Mouse (Mus musculus) frontal cortex, postnatal 25 days (tissue): ENCODE data around the gene Kctd17.
A peak's percentile ranks its signal among the peaks of the same experiment; 100 is the strongest.

Experiments
- DNase-seq, 2 experiments: peaks; one replicate each; pipeline ENCODE4 v3.0.0; 2022; ENCODE audit warnings: low spot score in 2 of 2

The Kctd17 gene

DNA sequence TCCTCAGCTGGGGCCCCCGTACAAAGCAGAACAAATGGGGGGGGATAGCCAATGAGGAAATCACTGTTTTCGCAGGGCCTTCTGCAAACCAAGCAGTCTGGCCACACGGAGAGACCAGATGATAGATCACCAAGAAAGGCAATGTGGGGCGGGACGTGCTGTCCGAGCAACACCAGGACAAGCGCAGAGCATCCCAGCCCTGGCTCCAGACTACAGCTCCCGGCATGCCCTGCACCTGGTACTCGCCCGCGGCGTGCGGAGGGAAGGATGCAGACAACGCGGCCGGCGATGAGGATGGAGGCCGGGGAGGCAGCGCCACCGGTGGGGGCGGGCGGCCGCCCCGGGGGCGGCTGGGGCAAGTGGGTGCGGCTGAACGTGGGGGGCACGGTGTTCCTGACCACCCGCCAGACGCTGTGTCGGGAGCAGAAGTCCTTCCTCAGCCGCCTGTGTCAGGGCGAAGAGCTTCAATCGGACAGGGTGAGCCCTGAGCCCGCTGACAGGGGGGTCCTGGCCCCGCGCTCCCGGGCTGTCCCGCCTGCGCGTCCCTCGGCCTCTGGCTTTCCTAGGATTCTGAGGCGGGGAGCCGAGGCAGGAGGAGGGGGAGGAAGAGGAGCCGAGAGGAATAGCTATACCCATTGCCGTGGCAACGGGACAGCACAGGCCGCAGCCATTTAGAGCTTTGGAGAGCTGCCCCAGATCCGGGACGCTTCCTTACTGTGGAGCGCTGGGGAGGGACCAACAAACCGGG lies at the start of gene Kctd17:
Gene Kctd17 (plus strand): TSS at position 174 of the 748 bp plus-strand sequence.
- DNase-seq: peak; percentile 52 to 66

DNA sequence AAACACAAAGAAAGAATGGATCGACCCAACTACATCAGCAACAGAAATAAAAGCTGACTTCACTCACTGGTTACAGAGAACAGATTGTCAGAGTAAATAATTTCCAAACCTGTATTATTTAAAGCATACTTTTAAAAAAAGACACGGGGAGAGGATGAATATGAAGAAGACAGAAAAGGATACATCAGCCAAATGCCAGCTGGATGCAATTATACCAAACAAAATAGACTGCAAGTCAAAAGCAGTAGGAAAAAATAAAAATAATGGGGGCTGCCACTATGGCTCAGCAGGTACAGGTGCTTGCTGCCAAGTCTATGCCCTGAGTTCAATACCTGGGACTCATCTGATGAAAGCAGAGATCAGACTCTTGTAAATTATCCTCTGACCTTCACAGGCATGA lies 48.2 kb upstream of the Kctd17 start:
- DNase-seq: no peak

- no peak for DNase-seq
These were observed 47.6 kb upstream of the Kctd17 start for GRCm38 (mm10) chr15:78380741-78381140.

GRCm38 (mm10) chr15:78382115-78382514 lies 46.2 kb upstream of the Kctd17 start:
- no peak for DNase-seq

- peak in 1 of 2 experiments; percentile 22 for DNase-seq
These were observed 44.7 kb upstream of the Kctd17 start for GRCm38 (mm10) chr15:78383450-78384219.

- no peak for DNase-seq
These were observed 43.9 kb upstream of the Kctd17 start for GRCm38 (mm10) chr15:78384220-78385116.

DNA sequence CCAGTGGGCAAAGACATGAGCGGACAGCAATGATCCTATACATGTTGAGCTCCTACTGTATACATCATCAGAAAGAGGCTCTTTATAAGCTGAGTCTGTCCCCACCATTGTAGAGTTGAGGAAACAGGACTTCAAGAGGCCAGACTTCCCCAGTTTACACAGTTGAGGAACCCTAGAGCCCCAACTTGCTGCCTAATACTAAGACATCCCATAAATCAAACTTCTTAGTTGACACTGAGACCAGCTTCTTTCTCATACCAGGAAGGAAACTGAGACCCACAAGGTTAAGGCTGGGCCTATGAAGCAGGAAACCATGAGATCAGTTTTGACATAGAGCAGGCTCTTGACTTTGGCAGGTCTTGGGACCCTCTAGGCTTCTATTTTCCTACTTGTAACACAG lies 42.8 kb upstream of the Kctd17 start:
- no peak for DNase-seq

DNA sequence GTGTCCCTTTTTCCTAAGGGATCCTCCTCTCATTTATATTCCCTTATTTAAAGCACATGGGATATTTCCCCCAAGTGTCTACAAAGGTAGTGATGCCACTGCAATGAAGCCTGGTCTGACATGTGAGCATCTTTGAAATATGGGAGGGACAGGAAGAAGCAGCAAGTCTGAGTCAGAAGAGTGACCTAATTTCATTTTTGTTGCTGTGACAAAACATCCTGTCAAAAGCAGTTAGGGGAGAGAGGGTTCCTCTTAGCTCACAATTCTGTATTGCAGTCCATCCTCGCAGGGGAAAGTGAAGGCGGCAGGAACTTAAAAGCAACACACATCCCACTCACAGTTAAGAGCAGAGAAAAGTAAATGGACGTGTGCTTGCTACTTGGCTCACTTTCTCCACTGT lies 37.5 kb upstream of the Kctd17 start:
- no peak for DNase-seq

DNA sequence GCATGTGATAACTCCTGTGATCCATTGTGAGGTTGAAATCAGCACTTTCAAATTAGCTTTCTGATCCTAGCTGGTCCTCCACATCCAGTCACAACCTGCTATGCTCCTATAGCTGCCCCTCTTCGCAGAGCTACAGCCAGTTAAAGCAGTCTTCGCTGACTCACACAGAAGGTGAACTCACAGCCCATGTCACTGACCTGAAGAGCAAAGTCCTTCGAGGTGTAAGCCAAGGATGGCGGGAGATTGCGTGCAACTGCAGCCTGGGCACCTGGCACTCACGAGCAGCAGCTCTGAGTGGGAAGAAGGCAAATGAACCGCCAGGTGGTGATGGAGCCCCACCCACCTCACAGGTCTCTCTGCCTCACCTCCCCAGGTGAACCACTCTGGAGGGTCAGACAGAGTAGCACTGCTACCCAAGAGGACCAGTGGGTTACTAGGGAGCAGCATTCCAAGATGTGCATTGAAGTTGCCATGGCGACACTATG lies 32.8 kb upstream of the Kctd17 start, which contains the start of gene Tex33:
Gene Tex33 (minus strand): TSS at position 435 of the 485 bp plus-strand sequence.
- DNase-seq: no peak

- no peak for DNase-seq
These were observed 27.0 kb upstream of the Kctd17 start for GRCm38 (mm10) chr15:78401345-78401744.

DNA sequence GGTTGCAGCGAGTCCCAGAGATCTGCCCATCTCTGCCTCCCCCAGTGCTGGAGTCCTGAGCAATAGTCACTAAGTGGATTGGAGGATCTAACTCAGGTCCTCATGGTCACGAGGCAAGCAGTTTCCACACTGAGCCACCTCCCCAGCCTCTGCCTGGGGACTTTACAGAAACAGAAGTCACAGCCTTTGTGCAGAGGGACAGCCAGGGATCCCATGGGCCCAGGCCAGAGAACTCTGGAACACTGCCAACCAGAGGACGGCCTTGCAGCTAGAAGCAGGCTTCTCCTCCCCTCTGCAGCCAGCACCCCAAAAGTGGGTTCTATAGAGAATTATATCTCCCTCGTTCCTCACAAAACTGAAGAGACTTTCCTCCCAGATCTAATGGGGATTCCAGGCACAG lies 26.4 kb upstream of the Kctd17 start:
- DNase-seq: no peak

GRCm38 (mm10) chr15:78402423-78402822 lies 25.9 kb upstream of the Kctd17 start:
- no peak for DNase-seq

DNA sequence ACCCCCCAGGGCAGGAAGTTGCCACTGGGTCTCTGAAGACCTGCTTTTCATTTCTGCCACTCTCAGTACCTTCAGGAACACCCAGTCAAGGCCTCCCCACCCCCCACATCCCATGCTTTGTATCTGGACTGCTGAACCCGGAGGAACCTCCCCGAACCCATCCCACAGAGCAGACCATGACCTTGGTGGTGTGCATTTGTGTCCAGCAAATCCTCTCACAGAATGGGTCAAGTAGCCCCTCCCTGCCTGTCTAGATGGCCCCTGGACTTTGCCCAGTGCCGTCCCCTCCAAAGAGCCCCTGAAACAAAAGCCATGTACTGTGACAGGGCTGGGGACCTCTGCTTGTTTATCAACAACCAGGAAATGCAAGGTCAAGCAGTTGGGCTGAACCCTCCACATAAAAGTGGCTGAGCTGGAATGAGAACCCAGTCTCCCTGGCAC lies 25.0 kb upstream of the Kctd17 start:
- no peak for DNase-seq

GRCm38 (mm10) chr15:78403896-78404295 lies 24.5 kb upstream of the Kctd17 start:
- no peak for DNase-seq

- DNase-seq: no peak
These were observed 23.3 kb upstream of the Kctd17 start for GRCm38 (mm10) chr15:78405098-78405497.

- DNase-seq: peak; percentile 71 to 72
These were observed 22.7 kb upstream of the Kctd17 start, which contains the start of gene Tst for GRCm38 (mm10) chr15:78405517-78406211. Gene Tst, minus strand, starts transcription at chr15:78405907.

- peak; percentile 82 to 85 for DNase-seq
These were observed 21.9 kb upstream of the Kctd17 start, which contains the start of gene Mpst for GRCm38 (mm10) chr15:78406293-78406934. Gene Mpst, plus strand, starts transcription at chr15:78406416.

- no peak for DNase-seq
These were observed 18.8 kb upstream of the Kctd17 start for GRCm38 (mm10) chr15:78409570-78410052.

GRCm38 (mm10) chr15:78413083-78413718 lies 15.2 kb upstream of the Kctd17 start:
- no peak for DNase-seq

DNA sequence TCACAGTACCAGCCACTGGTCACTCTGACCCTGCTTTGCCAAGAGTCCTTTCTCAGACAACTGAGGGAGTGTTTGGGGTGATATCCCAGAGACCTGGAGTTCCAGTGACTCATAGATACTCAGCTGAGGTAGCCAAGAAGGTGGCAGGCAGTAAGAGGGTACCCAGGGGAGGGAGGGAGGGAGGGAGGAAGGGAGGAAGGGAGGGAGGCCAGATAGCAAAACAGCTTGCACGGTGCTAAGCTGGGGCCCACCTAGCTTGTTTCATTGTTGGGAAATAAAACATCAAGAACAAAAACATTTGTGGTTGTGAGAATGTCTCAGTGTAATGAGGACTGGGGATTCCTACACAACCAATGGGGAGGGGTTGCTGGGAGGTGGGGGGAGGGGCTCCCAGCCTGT lies 14.6 kb upstream of the Kctd17 start:
- no peak for DNase-seq
